ENCODE assay signal across 8 mouse cellular contexts in the genomic region with DNA sequence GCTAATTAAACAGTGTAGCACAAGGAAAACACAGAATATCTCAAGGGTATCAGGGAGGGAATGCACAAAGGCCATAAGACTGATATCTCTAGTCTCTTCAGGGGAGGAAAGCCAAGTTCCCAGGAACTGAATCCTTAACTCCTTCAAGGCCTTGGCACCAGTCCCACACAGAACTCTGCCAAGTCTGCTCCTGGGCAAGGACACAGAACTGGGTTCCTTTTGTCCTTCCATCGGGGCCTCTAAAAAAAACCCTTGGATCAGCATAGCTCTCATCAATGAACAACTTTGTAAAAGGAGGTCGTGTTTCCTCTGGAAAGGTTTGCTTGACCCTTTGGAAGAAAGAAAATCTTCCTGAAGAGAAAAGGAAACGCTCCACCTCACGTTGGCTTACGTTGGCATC.
DNase-seq lines count a peak whose midpoint lies in the region; ATAC-seq lines count a peak whose summit lies in the region.

No protein-coding gene starts in this region.

- WGBS in embryonic facial prominence, embryonic 14.5 days = 53% methylated on average over 5 of the region's 5 CpGs
- WGBS in embryonic facial prominence, embryonic 10.5 days = 72% methylated on average over 5 of the region's 5 CpGs

- H3K4me2 ChIP-seq in embryonic facial prominence, embryonic 14.5 days (ENCODE audit: low read depth, low read length) = no peak overlapping the region

- ATAC-seq in embryonic facial prominence, embryonic 14.5 days (ENCODE audit: low read depth) = no peak

- DNase-seq in embryonic facial prominence, embryonic 14.5 days (ENCODE audit: low spot score) = peak; percentile 68
- DNase-seq in embryonic facial prominence, embryonic 10.5 days (ENCODE audit: low spot score) = no peak
- peak; percentile 84 for DNase-seq in left cerebral cortex, postnatal 4 days
- no peak for DNase-seq in left cerebral cortex, adult 9 months (ENCODE audit: low spot score in 2 of 2)
- peak; percentile 24 for DNase-seq in heart, adult 8-10 months (ENCODE audit: low spot score)
- peak; percentile 91 for DNase-seq in ovary, adult 18-20 months (ENCODE audit: low spot score)
- DNase-seq in thymus, adult 18-20 months = no peak
- DNase-seq in T-cell, adult 2 months (ENCODE audit: low spot score) = no peak

- H3K27me3 ChIP-seq in embryonic facial prominence, embryonic 14.5 days (replicated peaks; ENCODE audit: control insufficient read depth, insufficient read depth, low read length) = no peaks in the 10 kb centered on the region
- no peaks in the 10 kb centered on the region for H3K27me3 ChIP-seq in embryonic facial prominence, embryonic 10.5 days (replicated peaks; ENCODE audit: low read depth, poor library complexity, severe bottlenecking)

- no peak overlapping the region for H3K9ac ChIP-seq in embryonic facial prominence, embryonic 14.5 days (ENCODE audit: low read depth, low read length)

- no peak overlapping the region for H3K4me3 ChIP-seq in embryonic facial prominence, embryonic 14.5 days (ENCODE audit: low read depth, low read length)
- no peak overlapping the region for H3K4me3 ChIP-seq in embryonic facial prominence, embryonic 10.5 days

- no peaks in the 10 kb centered on the region for H3K4me1 ChIP-seq in embryonic facial prominence, embryonic 14.5 days (ENCODE audit: control insufficient read depth, insufficient read depth, low read length)
- H3K4me1 ChIP-seq in embryonic facial prominence, embryonic 10.5 days = no peaks in the 10 kb centered on the region

- H3K27ac ChIP-seq in embryonic facial prominence, embryonic 14.5 days (replicated peaks; ENCODE audit: low read depth, low read length) = no peak overlapping the region
- no peak overlapping the region for H3K27ac ChIP-seq in embryonic facial prominence, embryonic 10.5 days (replicated peaks)

- intact Hi-C loops in left cerebral cortex, postnatal 4 days (cut with DNase I) = no loop called here

- no peaks in the 10 kb centered on the region for H3K36me3 ChIP-seq in embryonic facial prominence, embryonic 14.5 days (ENCODE audit: control insufficient read depth, insufficient read depth, low read length)
- H3K36me3 ChIP-seq in embryonic facial prominence, embryonic 10.5 days (replicated peaks) = no peaks in the 10 kb centered on the region

- no peaks in the 10 kb centered on the region for H3K9me3 ChIP-seq in embryonic facial prominence, embryonic 14.5 days (ENCODE audit: control insufficient read depth, low read length)
- no peaks in the 10 kb centered on the region for H3K9me3 ChIP-seq in embryonic facial prominence, embryonic 10.5 days

Comparison
In these comparisons a context has a peak if more than half of its experiments do, and no peak if none do; other contexts are left out.
1. DNase-seq: peak in embryonic facial prominence, embryonic 14.5 days (single experiment), left cerebral cortex, postnatal 4 days (single experiment), heart, adult 8-10 months (single experiment) and ovary, adult 18-20 months (single experiment); none in embryonic facial prominence, embryonic 10.5 days (single experiment), left cerebral cortex, adult 9 months (0 of 2), thymus, adult 18-20 months (0 of 2) and T-cell, adult 2 months (single experiment).